Mouse (Mus musculus): ENCODE data around the gene Ifi27l2b. TPM values are rescaled to one million over a fixed set of nuclear protein-coding genes. Genes with fewer than 3 reads are reported as not detected.
"Not testable (repeated sequence)": the region's sequence is repeated elsewhere in the genome, so short reads cannot be mapped to it uniquely, and the experiment has no call there.

The Ifi27l2b gene
- total RNA-seq (2021) = not detected
- not detected in 2 replicates for polyA plus RNA-seq (2012; rRNA removed)
- long read RNA-seq = 0 reads

DNA sequence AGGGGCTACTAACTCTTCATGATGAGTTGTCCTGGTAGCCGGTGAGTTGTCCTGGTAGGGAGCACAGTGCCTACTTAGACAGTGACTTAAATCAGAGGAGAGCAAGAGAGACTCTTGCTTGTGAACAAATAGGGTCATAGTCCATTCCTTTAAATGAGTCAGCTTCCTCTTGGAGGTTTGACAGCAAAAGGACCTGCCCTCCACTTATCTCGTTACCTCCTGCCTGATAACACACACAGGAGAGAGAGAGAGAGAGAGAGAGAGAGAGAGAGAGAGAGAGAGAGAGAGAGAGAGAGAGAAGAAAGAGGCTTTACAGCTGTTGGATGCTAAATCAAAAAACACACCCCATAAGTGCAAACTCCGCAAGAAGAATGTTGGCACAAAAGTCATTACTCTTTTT is at the start of gene Ifi27l2b:
TSS of gene Ifi27l2b (minus strand) at position 84 of the 400 bp plus-strand sequence.
- no peak for DNase-seq

DNA sequence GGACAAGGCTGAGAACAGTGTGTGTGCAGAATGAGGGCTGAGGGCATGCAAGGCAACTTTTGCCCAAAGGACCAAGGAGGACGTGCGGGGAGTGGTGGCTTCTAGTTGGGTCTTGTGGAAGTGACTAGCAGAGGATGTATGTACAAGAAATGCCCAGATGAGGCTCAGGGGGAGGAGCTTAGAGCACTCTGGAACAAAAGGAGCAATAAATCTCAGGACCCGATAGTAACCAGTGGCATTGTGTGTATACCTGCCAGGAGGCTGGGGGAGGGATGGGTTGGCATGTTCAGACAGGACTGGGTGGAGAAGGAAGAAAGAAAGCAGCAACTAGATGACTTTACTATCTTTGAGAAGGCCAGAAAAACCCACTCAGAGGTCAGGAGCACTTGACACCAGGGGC is 47.4 kb upstream of the Ifi27l2b start:
- DNase-seq = no peak

DNA sequence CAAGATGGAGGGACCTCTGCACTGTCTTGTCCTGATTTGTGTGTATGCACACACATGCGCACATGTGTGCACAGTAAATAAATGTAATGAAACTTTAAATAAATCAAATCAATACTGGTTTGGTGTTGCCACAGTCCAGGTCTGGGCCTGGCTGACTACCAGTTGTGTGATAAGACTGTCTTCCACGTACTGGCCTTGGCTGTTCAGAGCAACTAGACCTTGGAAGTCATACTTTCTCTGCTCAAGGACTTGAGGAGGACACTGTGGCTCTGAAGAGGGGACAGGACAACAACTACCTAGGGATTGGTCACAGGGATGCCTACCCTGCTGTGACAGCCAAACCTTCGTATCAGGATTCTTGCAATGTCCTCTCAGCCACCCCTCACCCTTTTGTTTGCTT is 46.3 kb upstream of the Ifi27l2b start:
- peak; percentile 43 for DNase-seq

DNA sequence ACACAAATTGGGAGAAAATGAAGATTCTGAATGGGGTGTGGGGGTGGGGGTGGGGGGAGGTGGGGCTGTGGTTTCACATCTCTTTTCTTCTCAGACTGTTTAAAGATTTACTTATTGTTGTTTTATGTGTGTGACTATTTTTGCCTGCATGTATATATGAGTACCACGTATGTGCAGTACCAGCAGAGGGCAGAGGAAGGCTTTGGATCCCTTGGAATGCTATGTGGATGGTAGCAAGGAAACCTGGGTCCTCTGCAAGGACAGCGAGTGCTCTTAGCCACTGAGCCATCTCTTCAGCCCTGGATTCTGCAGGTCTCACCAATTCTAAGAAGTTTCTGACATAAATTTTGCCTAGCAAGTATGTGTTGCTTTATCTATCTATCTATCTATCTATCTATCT is 42.2 kb upstream of the Ifi27l2b start:
- no peak for DNase-seq

DNA sequence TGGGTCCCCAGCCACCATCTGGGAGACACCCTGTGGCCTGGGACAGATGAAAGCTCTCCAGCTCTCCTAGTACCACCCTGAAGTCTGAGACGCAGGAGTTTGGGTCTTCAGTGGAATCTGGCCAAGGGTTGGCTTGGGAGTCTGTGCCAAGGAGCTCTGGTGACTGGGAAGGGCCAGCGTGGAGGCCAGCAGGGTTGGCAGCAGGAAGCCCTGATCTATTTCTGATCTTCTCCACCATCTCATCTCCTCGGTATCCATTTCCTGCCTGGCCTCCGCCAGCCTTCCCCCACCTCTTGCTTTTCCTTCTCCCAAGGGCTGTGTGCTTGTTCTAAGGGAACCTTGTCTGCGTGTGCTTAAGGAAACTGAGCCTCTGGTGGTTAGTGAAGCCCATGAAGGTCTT is 41.7 kb upstream of the Ifi27l2b start:
- DNase-seq = no peak

DNA sequence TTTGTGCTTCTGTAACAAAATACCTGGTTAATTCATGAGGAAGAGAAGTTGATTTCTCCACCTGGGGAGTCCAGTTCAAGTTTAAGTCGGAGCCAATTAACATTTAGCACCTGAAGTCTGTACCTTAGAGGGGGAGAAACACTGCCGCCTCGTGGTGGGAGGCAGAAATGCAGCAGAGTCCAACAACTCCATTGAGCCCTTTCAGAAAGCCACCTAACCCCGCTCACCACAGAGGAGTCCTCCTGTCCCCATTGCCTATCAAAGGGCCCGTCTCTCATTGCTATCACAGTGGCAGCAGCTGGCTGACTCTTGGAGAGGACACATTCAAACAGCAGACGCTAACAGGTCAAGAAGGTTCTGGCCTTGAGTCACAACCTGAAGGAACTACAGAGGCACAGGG is 37.5 kb upstream of the Ifi27l2b start:
- peak; percentile 49 for DNase-seq

DNA sequence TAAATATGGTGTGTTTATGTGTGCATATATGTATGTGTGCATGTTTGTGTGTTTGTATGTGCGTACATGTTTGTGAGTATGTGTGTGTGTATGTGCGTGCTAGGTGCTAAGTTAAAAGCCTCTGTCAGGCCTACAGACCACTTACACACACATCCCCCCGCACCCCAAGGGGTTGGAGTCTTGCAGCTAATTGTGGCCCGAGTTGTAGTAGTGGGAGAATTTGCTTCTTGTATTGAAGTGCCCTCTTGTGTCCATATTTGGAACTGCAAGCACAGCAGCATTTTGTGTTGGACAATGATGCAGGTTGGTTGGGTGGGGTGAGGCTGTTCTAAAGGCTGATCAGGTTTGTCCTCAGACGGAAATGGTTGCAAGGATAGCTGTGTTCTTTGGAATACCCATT is 35.7 kb upstream of the Ifi27l2b start:
- DNase-seq = peak; percentile 65

DNA sequence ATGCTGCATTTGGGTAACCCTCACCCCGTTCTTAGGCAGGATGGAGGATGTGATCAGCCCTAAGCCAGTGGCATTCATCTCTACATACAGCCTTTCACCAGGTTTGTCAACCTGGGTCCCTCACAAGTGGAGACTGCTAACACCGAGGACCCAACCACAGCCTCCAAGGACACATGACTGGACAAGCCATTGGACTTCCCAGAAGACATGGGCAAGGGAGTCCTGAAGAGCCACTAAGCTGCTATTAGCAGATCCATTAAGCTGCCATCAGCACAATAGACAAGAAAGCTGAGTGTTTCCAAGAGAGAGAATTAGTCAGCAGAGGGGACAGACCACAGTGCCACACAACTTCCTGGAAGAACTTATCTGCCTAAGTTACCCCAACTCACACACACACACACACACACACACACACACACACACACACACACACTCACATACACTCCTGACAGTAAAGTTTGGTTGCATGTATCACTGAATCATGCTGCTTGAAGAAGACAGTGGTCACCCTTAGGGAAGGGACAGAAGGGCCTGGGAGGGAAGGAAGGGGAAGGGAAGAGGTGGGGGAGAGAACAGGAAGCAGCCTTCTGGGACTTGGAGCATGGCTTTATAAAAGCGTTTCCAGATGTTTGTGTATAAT is 34.2 kb upstream of the Ifi27l2b start:
- DNase-seq = no peak

DNA sequence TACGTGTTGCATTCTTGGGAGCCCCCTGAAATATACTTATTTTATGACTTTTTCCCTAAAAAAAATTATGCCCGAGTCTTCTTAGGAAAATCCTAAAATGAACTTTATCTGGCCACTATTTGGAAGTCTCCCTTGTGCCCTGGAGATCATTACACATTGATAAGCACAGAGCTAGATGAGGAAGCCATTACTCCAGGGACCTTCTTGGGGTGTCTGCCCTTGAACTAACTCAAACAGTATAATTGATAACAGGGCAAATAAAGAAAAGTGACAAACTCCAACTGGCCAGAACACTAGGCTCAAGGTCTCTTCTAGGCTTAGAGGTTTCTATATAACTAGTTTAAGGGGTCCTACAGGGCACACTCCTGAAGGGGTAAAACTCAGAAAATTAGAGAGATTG is 30.7 kb upstream of the Ifi27l2b start:
- DNase-seq = no peak

DNA sequence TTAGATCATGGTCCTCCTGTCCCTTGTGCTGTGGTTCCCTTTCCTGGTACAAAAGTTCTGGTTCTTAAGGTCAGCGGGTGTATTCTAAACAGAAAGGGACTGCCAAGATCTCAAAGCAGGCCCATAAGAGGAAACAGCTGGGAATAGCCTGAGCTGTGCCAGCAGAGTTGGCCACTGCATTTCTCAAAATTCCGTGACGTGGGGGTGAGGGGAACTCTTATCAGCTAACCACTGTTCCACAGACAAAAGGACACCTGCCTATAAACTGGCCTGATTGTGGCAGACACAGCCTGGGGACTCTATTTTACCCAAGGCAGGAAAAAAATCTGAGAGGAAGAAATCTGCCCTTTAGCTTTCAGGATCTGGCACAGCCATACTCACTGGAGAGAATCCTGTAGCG is 30.3 kb upstream of the Ifi27l2b start:
- peak; percentile 30 for DNase-seq

DNA sequence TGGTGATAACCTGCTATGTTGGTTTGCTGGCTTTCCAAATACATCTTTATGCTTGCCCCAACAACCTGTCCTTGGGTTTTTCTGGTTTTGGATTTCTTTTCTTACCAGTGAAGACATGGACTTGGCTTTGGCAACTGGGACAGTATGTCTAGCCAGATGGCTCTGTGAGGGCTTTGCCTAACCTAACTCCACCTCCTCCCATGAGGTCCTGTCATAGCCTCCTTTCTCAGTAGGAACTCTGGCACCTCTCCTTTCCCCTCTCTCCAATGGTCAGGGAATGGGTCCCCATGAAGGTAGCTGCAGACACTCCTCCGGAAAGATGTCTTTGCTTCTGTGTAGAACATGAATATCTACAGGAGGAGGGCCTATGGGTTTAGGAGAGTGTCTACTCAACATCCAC is 29.7 kb upstream of the Ifi27l2b start:
- DNase-seq = peak; percentile 26

DNA sequence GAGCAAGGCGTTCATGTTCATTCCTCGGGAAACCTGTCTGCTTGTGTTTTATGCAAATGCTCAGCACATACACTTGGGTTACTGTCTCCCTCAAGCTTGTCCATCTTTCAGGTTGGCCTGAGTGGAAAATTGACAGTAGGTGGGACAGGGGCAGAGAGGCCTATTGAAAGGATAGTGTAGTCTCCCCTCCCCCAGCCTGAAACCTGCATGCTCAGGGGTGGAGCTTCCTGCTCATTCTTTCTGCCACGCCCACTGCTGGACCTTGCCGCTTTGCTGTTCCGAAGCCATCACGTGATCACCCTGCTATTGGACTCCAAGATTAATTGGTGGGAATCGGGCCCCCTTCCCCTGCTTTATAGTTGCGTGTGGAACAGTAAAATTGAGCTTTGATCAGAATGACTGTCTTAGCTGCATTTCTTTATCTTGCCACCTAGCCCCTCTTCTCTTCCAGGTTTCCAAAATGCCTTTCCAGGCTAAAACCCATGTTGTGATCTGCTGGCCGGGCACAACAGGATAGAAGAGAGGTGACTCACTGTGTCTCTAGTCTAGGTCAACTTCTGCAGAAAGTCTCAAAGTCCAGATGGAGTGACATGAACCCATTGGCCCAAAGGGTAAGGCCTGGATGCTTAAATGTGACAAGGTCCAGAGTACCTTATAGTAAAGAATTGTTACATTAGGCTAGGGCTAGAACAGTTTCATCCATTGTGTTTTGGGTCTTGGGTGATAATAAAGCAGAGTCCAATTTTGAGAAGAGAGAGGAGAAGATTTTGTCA is 27.4 kb upstream of the Ifi27l2b start:
- not testable (repeated sequence) for DNase-seq

DNA sequence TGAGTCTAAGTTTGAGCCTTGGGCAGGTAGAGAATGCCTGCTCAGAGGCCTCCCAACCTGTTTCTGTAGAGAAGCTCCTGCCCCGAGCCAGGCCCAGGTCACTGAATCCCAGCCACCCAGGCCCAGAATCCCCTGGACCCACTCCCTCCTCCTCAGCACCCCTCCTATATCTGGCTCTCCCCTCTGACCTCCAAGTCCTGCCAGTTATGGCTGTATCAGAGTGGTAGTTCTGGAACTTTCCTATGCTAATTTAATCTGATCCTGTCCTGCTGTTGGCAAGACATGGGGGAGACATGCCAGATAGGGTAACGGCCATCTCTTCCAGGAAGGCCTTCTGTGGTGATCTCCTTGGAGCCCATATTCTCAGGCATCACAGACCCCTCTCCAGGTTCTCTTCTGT is 25.8 kb upstream of the Ifi27l2b start:
- DNase-seq = peak; percentile 34

DNA sequence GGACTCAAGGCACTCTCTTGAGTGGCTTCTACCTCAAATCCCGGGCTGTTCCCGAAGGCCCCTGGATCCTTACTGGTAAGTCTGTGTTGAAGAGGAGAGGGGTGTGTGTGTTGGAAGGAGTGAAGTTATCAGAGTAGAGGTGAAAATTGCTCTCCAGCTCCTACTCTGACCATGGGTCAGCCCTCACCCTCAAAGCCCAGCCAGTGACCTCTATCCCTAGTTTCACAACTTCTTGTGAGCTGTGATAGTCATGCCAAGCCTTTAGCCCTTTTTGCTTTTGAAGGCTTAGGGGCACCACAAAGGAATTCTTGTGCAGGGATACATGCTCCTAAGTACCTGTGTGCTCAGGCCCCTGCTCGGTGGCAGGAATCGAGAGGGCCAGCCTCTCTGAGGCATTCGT is 24.6 kb upstream of the Ifi27l2b start:
- DNase-seq = peak; percentile 36

DNA sequence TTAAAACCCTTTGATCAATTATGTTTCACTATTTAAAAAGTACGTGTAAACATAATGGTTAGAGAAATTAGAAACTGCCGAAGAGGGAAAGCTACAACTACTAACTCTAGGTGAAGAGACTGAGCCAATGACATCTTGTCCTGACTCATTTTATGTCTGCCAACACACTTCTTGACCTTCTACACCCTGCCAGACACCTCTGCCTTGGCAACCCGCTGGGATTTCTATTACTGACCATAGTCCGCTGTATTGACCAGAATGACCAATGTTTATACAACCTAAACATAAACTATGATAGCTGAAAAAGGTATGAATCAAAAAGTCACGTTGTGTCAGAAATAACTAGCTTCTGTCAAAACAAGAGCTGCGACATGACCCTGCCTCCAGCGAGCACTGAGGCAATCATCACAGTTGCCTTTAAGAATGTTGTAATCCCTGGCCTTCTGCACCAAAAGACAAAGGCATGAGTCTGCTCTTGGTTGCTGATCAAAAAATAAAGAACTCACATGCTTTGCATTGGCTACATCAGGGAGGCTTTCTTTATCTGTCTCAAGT is 20.5 kb upstream of the Ifi27l2b start:
- peak; percentile 43 for DNase-seq

DNA sequence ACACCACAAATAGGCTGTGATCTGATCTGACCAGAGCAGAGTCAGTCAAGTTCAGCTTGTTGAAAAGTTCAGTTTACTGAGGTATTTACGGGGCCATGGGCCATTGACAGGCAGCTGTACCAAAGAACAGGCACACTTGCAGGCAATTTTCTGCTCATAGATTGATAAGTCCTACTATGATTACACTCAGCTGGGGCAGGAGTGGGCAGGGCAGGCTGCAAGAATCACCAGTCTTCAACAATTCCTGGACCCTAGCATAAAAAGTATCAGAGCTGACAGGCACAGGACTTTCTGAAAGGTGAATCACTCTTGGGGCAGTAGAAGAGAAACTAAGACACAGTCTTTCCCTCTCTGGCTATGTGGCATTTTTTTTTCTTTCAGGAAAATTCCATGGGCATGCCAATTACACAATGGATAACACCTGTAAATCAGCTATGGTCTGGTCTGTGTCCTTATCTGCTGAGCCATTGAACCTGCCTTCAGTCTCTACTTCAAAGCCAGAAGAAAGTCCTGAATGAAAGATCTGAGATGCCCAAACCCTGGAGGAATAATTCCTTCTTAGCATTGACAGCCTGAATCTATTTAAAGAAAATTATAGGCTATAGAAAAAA is 19.9 kb upstream of the Ifi27l2b start:
- DNase-seq = peak; percentile 1

DNA sequence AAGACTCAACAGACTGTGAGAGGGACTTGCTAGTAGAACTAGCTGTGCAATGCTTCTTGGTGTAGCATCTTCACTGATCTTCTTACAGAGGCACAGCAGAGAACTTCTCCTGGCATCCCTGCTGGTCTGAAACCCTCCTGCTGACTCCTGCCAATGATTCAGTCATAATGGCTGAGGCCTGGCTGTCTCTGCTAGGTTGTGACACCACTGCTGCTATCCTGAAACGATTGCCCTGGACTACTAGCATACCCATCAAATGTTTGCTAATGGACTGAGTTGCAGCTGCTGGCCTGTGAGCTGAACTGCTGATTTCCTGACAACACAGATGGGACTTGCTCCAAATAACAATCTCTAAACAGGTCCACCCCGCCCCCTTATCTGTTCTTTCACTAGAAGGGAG is 17.5 kb upstream of the Ifi27l2b start:
- peak; percentile 24 for DNase-seq

DNA sequence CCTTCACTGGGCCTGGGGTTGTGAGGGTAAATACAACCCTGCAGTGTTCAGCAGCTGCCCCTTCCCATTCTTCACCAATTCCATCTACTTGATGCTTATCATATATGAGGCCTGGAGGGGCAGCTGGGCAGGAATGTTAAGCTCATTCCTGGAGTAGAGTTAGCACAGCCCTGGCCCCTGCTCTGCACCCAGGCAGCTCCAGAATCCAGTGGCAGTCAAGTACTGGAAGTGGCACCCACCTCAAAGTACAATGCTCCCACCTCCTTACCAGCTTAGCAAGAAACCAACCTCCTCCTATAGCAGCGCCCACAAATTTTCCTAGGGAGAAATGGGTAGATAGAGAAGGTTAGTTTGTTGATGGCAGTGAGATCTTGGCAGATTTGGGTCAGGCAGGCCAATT is 296 bp downstream of the Ifi27l2b start:
- not testable (repeated sequence) for DNase-seq

DNA sequence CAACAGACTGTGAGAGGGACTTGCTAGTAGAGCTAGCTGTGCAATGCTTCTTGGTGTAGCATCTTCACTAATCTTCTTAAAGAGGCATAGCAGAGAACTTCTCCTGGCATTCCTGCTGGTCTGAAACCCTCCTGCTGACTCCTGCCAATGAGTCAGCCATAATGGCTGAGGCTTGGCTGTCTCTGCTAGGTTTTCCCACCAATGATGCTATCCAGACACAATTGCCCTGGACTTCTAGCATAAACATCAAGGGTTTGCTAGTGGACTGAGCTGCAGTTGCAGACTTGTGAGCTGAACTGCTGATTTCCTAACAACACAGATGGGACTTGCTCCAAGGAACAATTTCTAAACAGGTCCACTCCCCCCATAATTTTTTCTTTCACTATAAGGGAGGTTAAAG is 3.7 kb downstream of the Ifi27l2b start:
- DNase-seq = no peak

DNA sequence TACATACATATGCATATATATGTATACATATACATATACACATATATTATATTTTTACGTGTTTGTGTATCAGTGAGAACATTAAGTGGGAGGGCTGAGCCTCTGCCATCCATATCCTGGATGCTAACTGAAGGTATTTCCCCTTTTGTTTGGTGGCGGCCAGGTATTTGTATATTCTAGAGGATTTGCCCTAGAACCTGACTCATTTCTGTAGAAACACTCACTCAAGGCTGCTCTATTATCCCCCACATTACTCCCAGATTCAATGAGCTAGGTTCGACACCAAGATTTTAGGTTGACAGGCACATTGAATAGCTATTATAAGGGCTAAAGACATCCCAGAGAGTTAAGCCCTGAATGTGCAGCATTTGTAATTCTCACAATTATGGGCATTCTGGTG is 12.0 kb downstream of the Ifi27l2b start:
- DNase-seq = no peak

DNA sequence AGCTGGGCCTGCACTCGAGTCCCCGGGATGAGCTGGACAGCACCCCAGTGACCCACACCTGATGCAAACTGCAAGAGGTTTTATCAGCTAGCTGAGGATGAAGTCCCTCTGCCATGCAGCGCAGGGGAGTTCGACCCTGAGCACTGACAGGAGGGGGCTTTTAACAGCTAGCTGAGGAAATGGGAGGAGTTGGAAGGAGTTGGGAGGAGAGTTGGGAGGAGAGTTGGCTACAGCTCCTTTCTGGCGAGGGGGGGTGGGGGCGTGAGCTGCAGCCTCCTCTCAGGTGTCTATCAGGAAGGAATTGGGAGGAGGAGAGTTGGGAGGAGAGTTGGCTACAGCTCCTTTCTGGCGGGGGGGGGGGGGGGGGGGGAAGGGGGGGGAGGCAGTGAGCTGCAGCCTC is 12.8 kb downstream of the Ifi27l2b start:
- DNase-seq = not testable (repeated sequence)

DNA sequence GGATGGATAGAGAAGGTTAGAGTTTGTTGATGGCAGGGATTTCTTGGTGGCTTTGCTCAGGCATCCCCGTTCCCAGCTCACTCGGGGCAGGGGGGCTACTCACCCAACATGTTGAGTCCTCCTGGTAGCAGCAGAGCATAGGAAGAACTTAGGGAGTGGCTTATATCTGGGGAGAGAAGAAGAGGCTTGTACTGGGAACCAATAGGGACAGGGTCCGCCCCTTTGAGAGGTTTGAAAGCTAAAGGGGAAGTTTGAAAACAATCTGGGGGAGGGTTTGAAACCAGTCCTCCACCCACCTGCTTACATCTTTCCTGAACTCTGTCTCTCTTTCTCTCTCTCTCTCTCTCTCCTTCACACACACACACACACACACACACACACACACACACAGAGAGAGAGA is 13.5 kb downstream of the Ifi27l2b start, which contains the start of gene Ifi27l2a:
TSS of gene Ifi27l2a (minus strand) at position 157 of the 400 bp plus-strand sequence.
- DNase-seq = no peak

DNA sequence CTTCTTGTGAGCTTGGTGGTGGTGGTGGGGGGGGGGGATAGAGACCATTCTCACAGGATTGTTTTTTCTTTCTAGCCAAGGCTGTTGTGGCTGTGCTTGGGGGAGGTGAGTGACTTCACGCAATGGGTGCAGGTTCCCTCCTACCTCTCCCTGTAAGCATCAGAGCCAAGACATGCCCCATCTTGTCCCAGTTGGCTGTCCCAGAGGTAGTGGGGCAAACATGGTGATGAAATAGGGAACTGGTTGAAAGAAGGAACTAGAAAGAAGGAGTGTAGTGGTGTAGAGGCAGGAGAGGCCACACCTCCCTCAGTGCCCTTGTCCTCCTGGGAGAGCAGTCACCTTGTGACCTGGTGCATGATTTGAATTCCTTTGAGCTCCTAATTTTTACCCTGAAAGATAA is 19.4 kb downstream of the Ifi27l2b start:
- peak; percentile 40 for DNase-seq
